Mouse (Mus musculus) myocyte (in vitro differentiated cells): Measurements from ENCODE around the gene Ccdc122. TPM values are rescaled to one million over a fixed set of nuclear protein-coding genes. Genes with fewer than 3 reads are reported as not detected.

ENCODE experiments used
- H3K27me3 ChIP-seq: one replicate; pipeline ENCODE4 v1.6.1; 2011; ENCODE audit not compliant: control insufficient read depth, insufficient read depth, insufficient read length
- H3K36me3 ChIP-seq: one replicate; pipeline ENCODE4 v1.6.1; 2011; ENCODE audit not compliant: control insufficient read depth, insufficient read depth
- H3K4me2 ChIP-seq: one replicate; pipeline ENCODE4 v1.6.1; 2011; ENCODE audit warnings: low read depth, control low read depth
- H3K4me3 ChIP-seq: one replicate; pipeline ENCODE4 v1.5.1; 2011; ENCODE audit warnings: mild to moderate bottlenecking, control low read depth, moderate library complexity
- H3K79me2 ChIP-seq: one replicate; pipeline ENCODE4 v1.6.1; 2011; ENCODE audit not compliant: control insufficient read depth, insufficient read depth
- H3ac ChIP-seq: one replicate; pipeline ENCODE4 v1.6.1; 2011; ENCODE audit not compliant: control insufficient read depth, insufficient read length
- CEBPB ChIP-seq: IDR thresholded peaks from 2 replicates; pipeline ENCODE4 v1.6.1; 2011; ENCODE audit warnings: mild to moderate bottlenecking, moderate library complexity; ENCODE audit not compliant: poor library complexity, insufficient read depth, severe bottlenecking
- E2F4 ChIP-seq: IDR thresholded peaks from one replicate; pipeline ENCODE4 v1.6.1; 2011; ENCODE audit warnings: mild to moderate bottlenecking, control low read depth, moderate library complexity; ENCODE audit not compliant: insufficient read depth
- MYOG ChIP-seq, 3 experiments: IDR thresholded peaks; one replicate each; pipeline ENCODE4 v1.6.1; 2011; ENCODE audit warnings: control low read depth in 2 of 3, low read depth in 2 of 3, mild to moderate bottlenecking in 2 of 3; ENCODE audit not compliant: insufficient read length in 2 of 3, control insufficient read depth in 1 of 3, insufficient read depth in 1 of 3
- POLR2A ChIP-seq: IDR thresholded peaks from one replicate; pipeline ENCODE4 v1.6.1; 2011; ENCODE audit warnings: low read depth, mild to moderate bottlenecking, control low read depth, moderate library complexity; ENCODE audit not compliant: insufficient read length
- REST ChIP-seq: IDR thresholded peaks from one replicate; pipeline ENCODE4 v1.6.1; 2011; ENCODE audit warnings: mild to moderate bottlenecking, control low read depth, moderate library complexity; ENCODE audit not compliant: insufficient read depth, insufficient read length
- SRF ChIP-seq: IDR thresholded peaks from one replicate; pipeline ENCODE4 v1.6.1; 2011; ENCODE audit warnings: low read depth; ENCODE audit not compliant: control insufficient read depth, insufficient read length
- TCF12 ChIP-seq: IDR thresholded peaks from one replicate; pipeline ENCODE4 v1.6.1; 2011; ENCODE audit warnings: mild to moderate bottlenecking, control low read depth; ENCODE audit not compliant: poor library complexity, insufficient read depth, severe bottlenecking
- TCF3 ChIP-seq: IDR thresholded peaks from one replicate; pipeline ENCODE4 v1.6.1; 2011; ENCODE audit warnings: low read depth, control low read depth; ENCODE audit not compliant: insufficient read length
- USF1 ChIP-seq: IDR thresholded peaks from one replicate; pipeline ENCODE4 v1.6.1; 2011; ENCODE audit warnings: low read depth, mild to moderate bottlenecking, control low read depth, moderate library complexity
- polyA plus RNA-seq: library from polyadenylated mRNA; unstranded; fragments of >200 nt; fragmentation: generic; extraction: Trizol; gene quantifications from one replicate; pipeline ENCODE4 v1.2.1, GENCODE M21; 2012; ENCODE audit warnings: missing spikeins

Gene Ccdc122
- polyA plus RNA-seq, 1 experiment: 4.1 TPM

DNA sequence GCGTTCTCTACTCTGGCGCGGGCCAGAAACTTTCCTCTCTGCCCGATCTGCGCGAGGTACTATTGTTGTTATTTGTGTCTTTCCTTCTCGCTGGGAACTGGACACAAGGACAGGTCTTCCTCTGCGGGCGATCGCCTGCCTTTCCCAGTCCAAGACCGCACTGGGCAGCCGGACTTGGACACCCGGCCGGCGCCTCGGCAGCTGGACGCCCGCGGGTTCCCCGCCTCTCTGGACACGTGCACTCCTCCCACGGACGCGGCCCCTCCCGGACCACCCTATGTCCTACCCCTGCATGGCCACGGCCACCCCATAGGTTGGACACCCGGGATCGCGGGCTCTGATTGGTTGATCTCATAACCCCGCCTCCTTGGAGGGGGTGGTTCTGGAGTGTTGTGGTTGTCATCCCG lies 120.9 kb downstream of the Ccdc122 start:
- peak overlapping the region; percentile 23 for H3K4me3 ChIP-seq
- H3K79me2 ChIP-seq: no peaks in the 10 kb centered on the region
- H3K27me3 ChIP-seq: no peaks in the 10 kb centered on the region
- no peaks in the 10 kb centered on the region for H3K36me3 ChIP-seq
- H3K4me2 ChIP-seq: peak overlapping the region; percentile 72
- TF ChIP-seq MYOG (IDR thresholded peaks at IDR 0.05; ENCODE audit: control insufficient read depth in 1 of 3, insufficient read depth in 1 of 3, insufficient read length in 2 of 3, low read depth in 2 of 3) (peak in 2 of 3 experiments; percentile 48 to 51), TCF12 (no peak)
- peak overlapping the region; percentile 39 for H3ac ChIP-seq

- Histone ChIP-seq H3ac (no peak overlapping the region), H3K4me2 (no peak overlapping the region), H3K79me2 (no peaks in the 10 kb centered on the region), H3K36me3 (no peaks in the 10 kb centered on the region), H3K4me3 (no peak overlapping the region), H3K27me3 (no peaks in the 10 kb centered on the region)
- TF ChIP-seq SRF: no peak
- no peak for TF ChIP-seq REST
- no peak for TF ChIP-seq USF1
- TF ChIP-seq POLR2A: no peak
- no peak for TF ChIP-seq TCF3
- no peak for TF ChIP-seq E2F4
- no peak for TF ChIP-seq CEBPB
- no peak for TF ChIP-seq TCF12
Observed at GRCm38 (mm10) chr14:77159397-77159796, 122.8 kb downstream of the Ccdc122 start.

Other genes with a start within 250 kb of the Ccdc122 start
- gene Lacc1, start 132 bp downstream of the Ccdc122 start, polyA plus RNA-seq: 6.1 TPM
- gene Enox1, start 120.0 kb downstream of the Ccdc122 start, polyA plus RNA-seq: 3.1 TPM